Mouse (Mus musculus): ENCODE measurements around the gene Pld1.
"Not testable (repeated sequence)": the region's sequence is repeated elsewhere in the genome, so short reads cannot be mapped to it uniquely, and the experiment has no call there.

Pld1 gene

GRCm38 (mm10) chr3:27942991-27943390, 4.5 kb downstream of the Pld1 start:
- no peak for DNase-seq (ENCODE audit: low spot score)

GRCm38 (mm10) chr3:27945397-27945796, 6.9 kb downstream of the Pld1 start:
- DNase-seq (ENCODE audit: low spot score), result not testable (repeated sequence)

GRCm38 (mm10) chr3:27949175-27949872, 10.8 kb downstream of the Pld1 start:
- DNase-seq (ENCODE audit: low spot score), result no peak

GRCm38 (mm10) chr3:27949873-27950250, 11.4 kb downstream of the Pld1 start:
- DNase-seq (ENCODE audit: low spot score), result no peak

- no peak for DNase-seq (ENCODE audit: low spot score)
Measured at GRCm38 (mm10) chr3:27950726-27951125, 12.2 kb downstream of the Pld1 start.

- no peak for DNase-seq (ENCODE audit: low spot score)
Measured at GRCm38 (mm10) chr3:27951721-27952120, 13.2 kb downstream of the Pld1 start.

- DNase-seq (ENCODE audit: low spot score), result no peak
Measured at GRCm38 (mm10) chr3:27956006-27956405, 17.5 kb downstream of the Pld1 start.

GRCm38 (mm10) chr3:27959221-27959620, 20.7 kb downstream of the Pld1 start:
- DNase-seq (ENCODE audit: low spot score), result no peak

- no peak for DNase-seq (ENCODE audit: low spot score)
Measured at GRCm38 (mm10) chr3:27961162-27961561, 22.7 kb downstream of the Pld1 start.

GRCm38 (mm10) chr3:27963795-27964201, 25.3 kb downstream of the Pld1 start:
- peak; percentile 56 for DNase-seq (ENCODE audit: low spot score)

GRCm38 (mm10) chr3:27968671-27969070, 30.2 kb downstream of the Pld1 start:
- no peak for DNase-seq (ENCODE audit: low spot score)

GRCm38 (mm10) chr3:27973936-27974335, 35.4 kb downstream of the Pld1 start:
- no peak for DNase-seq (ENCODE audit: low spot score)

GRCm38 (mm10) chr3:27974981-27975380, 36.5 kb downstream of the Pld1 start:
- DNase-seq (ENCODE audit: low spot score), result no peak

- no peak for DNase-seq (ENCODE audit: low spot score)
Measured at GRCm38 (mm10) chr3:27976931-27977544, 38.5 kb downstream of the Pld1 start.

GRCm38 (mm10) chr3:27978030-27978723, 39.7 kb downstream of the Pld1 start:
- DNase-seq (ENCODE audit: low spot score), result no peak

- no peak for DNase-seq (ENCODE audit: low spot score)
Measured at GRCm38 (mm10) chr3:27981591-27981990, 43.1 kb downstream of the Pld1 start.

- DNase-seq (ENCODE audit: low spot score), result peak; percentile 76
Measured at GRCm38 (mm10) chr3:27982436-27983017, 44.0 kb downstream of the Pld1 start.

GRCm38 (mm10) chr3:27983274-27983673, 44.8 kb downstream of the Pld1 start:
- DNase-seq (ENCODE audit: low spot score), result no peak

- peak; percentile 91 for DNase-seq (ENCODE audit: low spot score)
Measured at GRCm38 (mm10) chr3:27983935-27984577, 45.6 kb downstream of the Pld1 start.

GRCm38 (mm10) chr3:27984620-27985019, 46.1 kb downstream of the Pld1 start:
- no peak for DNase-seq (ENCODE audit: low spot score)

GRCm38 (mm10) chr3:27985344-27985743, 46.8 kb downstream of the Pld1 start:
- no peak for DNase-seq (ENCODE audit: low spot score)

GRCm38 (mm10) chr3:27987891-27988536, 49.5 kb downstream of the Pld1 start:
- no peak for DNase-seq (ENCODE audit: low spot score)

Data from embryo, embryonic 10 days (tissue).